Mouse (Mus musculus) ovary, postnatal 10 days (tissue): ENCODE results near the gene Agtpbp1.
A peak's percentile ranks its signal among the peaks of the same experiment; 100 is the strongest.
"Not testable (repeated sequence)": the region's sequence is repeated elsewhere in the genome, so short reads cannot be mapped to it uniquely, and the experiment has no call there.

Experiments used
- DNase-seq: peaks from one replicate; pipeline ENCODE4 v3.0.0; 2022; ENCODE audit warnings: low spot score

The Agtpbp1 gene

GRCm38 (mm10) chr13:59480599-59481483, 104.2 kb downstream of the Agtpbp1 start:
- no peak for DNase-seq

GRCm38 (mm10) chr13:59477928-59478327, 107.1 kb downstream of the Agtpbp1 start:
- not testable (repeated sequence) for DNase-seq

GRCm38 (mm10) chr13:59477451-59477850, 107.6 kb downstream of the Agtpbp1 start:
- DNase-seq = no peak

- DNase-seq = no peak
Measured at GRCm38 (mm10) chr13:59474973-59475372, 110.1 kb downstream of the Agtpbp1 start.

DNA sequence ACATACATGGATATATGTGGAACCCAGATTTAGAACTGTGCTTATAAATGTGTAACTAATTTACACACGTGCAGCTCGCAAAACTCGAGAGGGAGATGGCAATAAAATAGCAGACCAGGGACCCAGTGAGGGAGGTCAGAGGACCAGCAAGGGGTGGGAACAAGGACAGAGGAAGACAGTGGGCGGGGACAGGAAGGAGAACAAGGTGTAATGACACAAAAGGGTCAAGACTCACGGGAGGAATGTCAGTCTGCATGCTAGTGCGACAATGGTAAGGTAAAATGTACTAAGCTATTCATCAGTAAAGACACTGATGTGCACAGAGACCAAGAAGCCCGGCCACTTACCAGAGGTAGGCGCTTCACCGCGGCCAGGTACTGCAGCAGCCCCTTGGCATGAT, 111.7 kb downstream of the Agtpbp1 start:
- DNase-seq = no peak

- DNase-seq = no peak
Measured at GRCm38 (mm10) chr13:59472222-59472621, 112.8 kb downstream of the Agtpbp1 start.

- no peak for DNase-seq
Measured at GRCm38 (mm10) chr13:59469701-59470100, 115.3 kb downstream of the Agtpbp1 start.

DNA sequence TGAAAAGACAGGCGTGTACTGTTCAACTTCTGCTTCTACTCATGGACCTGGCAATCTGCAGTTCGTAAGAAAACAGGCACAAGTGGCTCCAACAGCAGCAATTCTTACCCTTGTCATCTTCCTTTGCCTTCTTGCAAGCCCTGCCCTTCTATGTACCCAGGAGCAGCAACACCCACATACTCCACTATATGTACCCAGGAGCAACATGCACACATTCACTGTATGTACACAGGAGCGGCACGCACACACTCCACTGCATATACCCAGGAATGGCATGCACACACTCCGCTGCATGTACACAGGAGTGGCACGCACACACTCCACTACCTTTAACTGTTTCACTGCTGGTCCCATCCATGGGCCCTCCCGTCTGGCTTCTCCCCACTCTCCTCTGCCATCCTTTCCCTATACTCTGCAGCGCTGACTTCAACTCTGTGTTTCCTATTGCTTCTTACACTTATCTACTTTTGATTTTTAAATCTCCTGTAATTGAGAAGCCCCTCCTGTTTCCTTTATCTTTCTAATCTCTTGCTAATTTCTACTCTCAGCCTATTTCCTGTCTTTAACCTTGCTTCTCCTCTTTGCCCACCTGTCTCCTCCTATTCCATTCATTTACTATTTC, 116.7 kb downstream of the Agtpbp1 start:
- no peak for DNase-seq

DNA sequence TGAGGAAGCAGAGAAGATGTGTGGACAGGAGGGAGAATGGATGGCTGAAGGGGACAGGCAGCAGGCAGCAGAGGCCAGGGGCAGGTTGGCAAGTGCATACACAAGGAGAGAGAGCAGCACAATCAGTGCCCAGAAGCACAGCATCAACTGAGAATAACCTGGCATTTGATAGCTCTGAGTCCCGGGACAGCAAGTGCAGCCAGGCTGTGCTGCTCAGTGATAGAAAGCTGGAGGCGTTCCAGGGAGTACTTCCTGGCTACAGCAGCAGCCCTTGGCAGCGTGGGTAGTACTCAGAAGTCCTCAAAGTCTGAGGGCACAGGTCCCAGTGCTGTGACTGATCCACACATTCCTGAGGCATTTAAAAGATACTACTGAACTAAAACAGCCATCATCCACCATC, 117.4 kb downstream of the Agtpbp1 start:
- no peak for DNase-seq

DNA sequence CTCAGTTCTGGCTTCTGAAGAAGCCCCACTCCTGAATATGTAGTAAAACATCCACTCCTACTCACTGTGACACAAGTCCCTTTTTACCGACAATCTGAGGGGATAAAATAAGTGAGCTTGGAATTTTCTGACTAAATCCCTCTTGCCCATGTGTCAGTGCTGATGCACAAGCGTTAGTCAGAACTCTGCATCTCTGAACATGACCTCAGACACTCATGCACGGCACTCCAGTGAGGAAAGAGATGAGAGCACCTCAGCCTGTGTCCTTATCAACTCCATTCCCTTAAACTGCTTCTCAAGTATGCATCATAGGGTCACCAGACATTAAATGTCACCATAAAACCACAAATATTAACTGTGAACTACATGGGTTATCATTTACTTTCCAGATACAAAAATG, 124.1 kb downstream of the Agtpbp1 start:
- DNase-seq = no peak

- no peak for DNase-seq
Measured at GRCm38 (mm10) chr13:59456203-59456602, 128.8 kb downstream of the Agtpbp1 start.

DNA sequence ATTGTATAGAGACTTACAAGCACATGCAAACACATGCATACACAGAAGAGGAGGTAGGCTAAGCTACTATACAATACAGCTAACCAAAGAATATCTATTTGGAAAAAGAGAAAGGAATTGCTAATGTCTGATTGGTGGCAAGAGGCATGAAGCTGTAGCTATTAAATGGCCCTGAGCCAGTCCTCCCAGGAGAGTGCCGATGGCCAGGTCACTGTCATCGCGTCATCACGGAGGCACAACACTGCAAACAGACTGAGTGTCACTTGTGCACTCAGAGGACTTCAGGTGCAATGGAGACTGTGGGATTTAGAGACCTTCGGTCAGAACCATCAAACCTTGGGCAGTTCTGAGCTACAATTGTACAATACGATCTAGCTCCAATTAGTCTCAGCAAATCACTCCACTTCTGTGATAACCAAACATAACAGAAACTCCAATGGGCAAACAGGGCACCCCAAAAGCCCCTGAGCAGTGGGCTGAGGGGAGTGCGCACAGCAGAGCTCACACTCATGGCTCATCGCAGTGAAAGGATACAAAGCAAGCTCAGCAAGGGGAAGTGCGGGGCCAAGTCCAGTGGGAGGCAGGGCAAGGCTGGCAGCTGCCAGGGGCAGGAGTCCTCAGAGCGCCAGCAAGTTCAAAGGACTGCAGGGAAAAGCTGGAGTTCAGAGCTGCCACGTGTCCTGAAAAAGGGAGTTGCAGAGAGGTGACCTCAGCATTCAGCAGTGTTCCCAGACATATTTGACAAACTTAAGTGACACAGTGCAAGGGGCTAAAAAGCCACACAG, 130.8 kb downstream of the Agtpbp1 start:
- DNase-seq = no peak

GRCm38 (mm10) chr13:59453582-59453981, 131.4 kb downstream of the Agtpbp1 start:
- DNase-seq = no peak

- DNase-seq = no peak
Measured at GRCm38 (mm10) chr13:59453045-59453444, 132.0 kb downstream of the Agtpbp1 start.

DNA sequence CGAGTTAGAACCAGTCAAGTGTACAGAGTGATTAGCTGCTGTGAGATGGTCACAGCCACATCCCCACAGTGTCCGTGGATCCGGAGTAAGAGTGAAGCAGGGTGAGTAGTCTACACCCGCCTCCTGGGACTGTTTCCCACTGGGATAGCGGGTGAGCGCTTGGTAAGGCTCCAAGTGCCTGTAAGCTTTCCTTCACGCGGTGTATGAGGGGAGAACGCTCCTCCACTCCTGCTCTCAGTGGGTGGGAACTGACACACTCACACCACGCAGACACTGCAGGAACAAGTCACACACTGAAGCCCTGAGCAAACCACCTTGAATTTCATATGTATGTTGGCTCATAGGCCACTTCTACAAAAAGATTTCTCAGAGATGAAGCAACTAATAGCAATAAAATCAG, 134.2 kb downstream of the Agtpbp1 start:
- no peak for DNase-seq

DNA sequence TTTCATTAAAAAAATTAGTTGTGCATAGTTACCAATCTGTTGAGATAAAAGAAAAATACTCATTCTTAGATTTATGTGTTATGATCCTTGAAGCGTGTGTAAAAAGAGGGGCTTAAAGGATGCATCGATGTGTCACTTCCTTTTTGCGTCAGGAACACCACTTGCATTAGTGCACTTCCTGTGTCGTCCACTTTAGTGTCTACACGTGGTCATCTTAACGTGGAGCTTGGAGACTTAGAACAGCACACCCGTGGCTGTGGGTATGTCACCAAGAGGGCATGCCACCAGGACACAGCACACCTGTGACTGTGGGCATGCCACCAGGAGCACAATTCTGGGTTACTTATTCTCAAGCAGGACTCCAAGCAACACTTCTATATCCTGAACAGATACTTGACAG, 137.9 kb downstream of the Agtpbp1 start:
- DNase-seq = no peak

- DNase-seq = no peak
Measured at GRCm38 (mm10) chr13:59445179-59445578, 139.8 kb downstream of the Agtpbp1 start.

DNA sequence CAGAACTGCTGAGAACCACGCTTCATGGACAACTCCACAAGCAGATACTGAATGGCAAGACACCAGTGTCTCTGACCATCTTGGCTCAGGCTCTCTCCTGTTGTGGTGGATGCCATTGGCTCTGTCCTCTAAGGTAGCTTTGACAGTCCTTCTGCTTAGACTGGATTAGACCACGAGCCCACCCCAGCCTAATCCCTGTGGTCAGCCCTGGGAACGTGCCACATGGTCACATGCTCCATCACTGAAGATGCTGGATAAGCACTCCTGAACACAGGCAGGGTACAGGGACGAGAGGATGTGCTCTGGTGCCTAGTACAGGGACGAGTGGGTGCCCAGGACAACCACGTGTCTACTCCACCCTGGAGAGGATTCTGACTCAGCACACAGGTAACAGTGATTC, 140.7 kb downstream of the Agtpbp1 start:
- DNase-seq = no peak

- no peak for DNase-seq
Measured at GRCm38 (mm10) chr13:59439683-59440082, 145.3 kb downstream of the Agtpbp1 start.

GRCm38 (mm10) chr13:59434554-59434953, 150.5 kb downstream of the Agtpbp1 start:
- DNase-seq = no peak

- peak; percentile 14 for DNase-seq
Measured at GRCm38 (mm10) chr13:59431124-59431864, 153.7 kb downstream of the Agtpbp1 start.

GRCm38 (mm10) chr13:59429369-59429768, 155.7 kb downstream of the Agtpbp1 start:
- no peak for DNase-seq
